Mouse (Mus musculus): ENCODE measurements around the gene Olfr1167.
"Not testable (repeated sequence)": the region's sequence is repeated elsewhere in the genome, so short reads cannot be mapped to it uniquely, and the experiment has no call there.

Olfr1167 gene

DNA sequence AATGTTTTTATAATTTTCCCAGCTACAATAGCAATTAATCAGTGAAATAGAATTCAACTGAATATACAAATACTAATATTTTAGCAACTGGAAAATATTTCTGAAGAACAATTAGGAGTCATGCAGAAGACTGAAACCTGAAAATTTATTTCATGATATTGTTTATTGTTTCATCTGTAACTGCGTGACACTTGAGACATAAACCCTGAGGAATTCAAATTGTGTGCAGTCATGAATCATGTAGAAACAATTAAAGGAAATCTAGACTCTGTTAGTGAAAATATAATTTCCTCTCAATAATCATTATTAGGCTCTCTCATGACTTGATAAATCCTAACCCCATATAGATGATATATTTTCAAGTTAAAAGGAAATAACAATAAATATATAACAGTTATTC, at the start of gene Olfr1167:
Olfr1167 (minus strand) TSS at position 101 of the 400 bp plus-strand sequence.
- DNase-seq (ENCODE audit: low read depth, low spot score): not testable (repeated sequence)

DNA sequence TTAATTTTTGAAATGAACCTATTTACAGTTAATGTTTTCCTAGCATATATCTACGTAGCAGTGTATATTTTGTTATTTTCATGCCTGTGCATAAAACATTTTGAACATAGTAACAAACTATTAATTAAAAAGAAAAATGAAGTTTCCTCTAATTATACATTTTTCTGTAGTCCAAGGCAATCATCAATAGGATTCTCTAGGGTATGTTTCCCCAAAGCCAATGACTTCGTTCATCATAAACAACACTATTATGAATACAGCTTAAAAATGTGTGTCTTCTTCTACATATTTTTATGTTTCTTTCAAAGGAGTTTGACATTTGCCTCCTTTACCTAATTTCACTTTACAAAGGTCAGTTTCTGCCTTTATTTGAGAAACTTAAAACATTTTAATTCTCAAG, 26.6 kb upstream of the Olfr1167 start, which contains the start of gene Olfr1168:
Olfr1168 (plus strand) TSS at position 301 of the 400 bp plus-strand sequence.
- no peak for DNase-seq (ENCODE audit: low read depth, low spot score)

DNA sequence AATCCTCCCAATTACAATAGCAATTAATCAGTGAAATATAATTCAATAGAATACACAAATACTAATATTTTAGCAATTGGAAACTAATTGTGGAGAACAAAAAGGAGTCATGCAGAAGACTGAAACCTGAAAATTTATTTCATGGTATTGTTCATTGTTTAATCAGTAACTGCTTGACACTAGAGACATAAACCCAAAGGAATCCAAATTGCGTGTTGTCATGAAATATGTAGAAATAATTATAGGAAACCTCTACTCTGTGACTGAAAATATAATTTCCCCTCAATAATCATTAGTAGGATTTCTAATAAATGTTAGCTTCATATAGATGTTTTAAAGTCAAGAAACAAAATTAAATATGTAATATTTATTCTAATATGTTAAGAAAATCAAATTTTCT, 26.8 kb downstream of the Olfr1167 start, which contains the start of gene Olfr1166:
Olfr1166 (minus strand) TSS at position 101 of the 400 bp plus-strand sequence.
- no peak for DNase-seq (ENCODE audit: low read depth, low spot score)
